Mouse (Mus musculus) midbrain, postnatal 0 days (tissue): ENCODE results near the gene Sec62. TPM values are rescaled to one million over a fixed set of nuclear protein-coding genes. Genes with fewer than 3 reads are reported as not detected.

Source experiments
- ATAC-seq: fragments of 200-750 bp; cut with Nextera tagmentation; 2 replicates; pipeline ENCODE4 v1.8.0; 2017; ENCODE audit warnings: moderate number of reproducible peaks, mild to moderate bottlenecking, moderate TSS enrichment, moderate library complexity; ENCODE audit not compliant: low FRiP score
- DNase-seq: peaks from one replicate; pipeline ENCODE4 v3.0.0-alpha.2; 2015; ENCODE audit warnings: low spot score
- H3K27ac ChIP-seq: fragments of 300-500 bp; sonication (generic); 2 replicates; pipeline ENCODE4 v1.5.1; 2014; ENCODE audit warnings: low read depth, mild to moderate bottlenecking, low read length, mixed read lengths
- H3K27me3 ChIP-seq: fragments of 300-500 bp; sonication (generic); 2 replicates; pipeline ENCODE4 v1.6.1; 2014; ENCODE audit warnings: low read length, control low read depth, mixed read lengths; ENCODE audit not compliant: insufficient read depth
- H3K36me3 ChIP-seq: fragments of 300-500 bp; sonication (generic); 2 replicates; pipeline ENCODE4 v1.6.1; 2014; ENCODE audit warnings: low read length, control low read depth, mixed read lengths; ENCODE audit not compliant: insufficient read depth
- H3K4me1 ChIP-seq: fragments of 300-500 bp; sonication (generic); 2 replicates; pipeline ENCODE4 v1.6.1; 2014; ENCODE audit warnings: mild to moderate bottlenecking, control low read depth, antibody characterized with exemption, low read length, mixed read lengths; ENCODE audit not compliant: insufficient read depth
- H3K4me2 ChIP-seq: fragments of 300-500 bp; sonication (generic); 2 replicates; pipeline ENCODE4 v1.6.1; 2014; ENCODE audit warnings: low read depth, mild to moderate bottlenecking, low read length, mixed read lengths; ENCODE audit not compliant: poor library complexity, severe bottlenecking
- H3K4me3 ChIP-seq: fragments of 300-500 bp; sonication (generic); 2 replicates; pipeline ENCODE4 v1.5.1; 2014; ENCODE audit warnings: low read depth, mild to moderate bottlenecking, low read length, moderate library complexity
- H3K9ac ChIP-seq: fragments of 300-500 bp; sonication (generic); replicated peaks from 2 replicates; pipeline ENCODE4 v1.6.1; 2014; ENCODE audit warnings: mild to moderate bottlenecking, low read length, moderate library complexity, mixed read lengths; ENCODE audit not compliant: poor library complexity, severe bottlenecking
- H3K9me3 ChIP-seq: fragments of 300-500 bp; sonication (generic); 2 replicates; pipeline ENCODE4 v1.6.1; 2016; ENCODE audit warnings: low read length, control low read depth
- CTCF ChIP-seq: IDR thresholded peaks from 2 replicates; pipeline ENCODE4 v1.5.1; 2016; ENCODE audit warnings: antibody characterized with exemption, mild to moderate bottlenecking
- WGBS: fragments of 180-500 bp; shearing (Covaris S2); extraction: QIAGEN DNeasy Blood & Tissue Kit; methylation state at CpG from one replicate; pipeline ENCODE4 v1.1.7; 2014; 5-methylcytosine and 5-hydroxymethylcytosine counted together
- polyA plus RNA-seq: library from polyadenylated mRNA; unstranded; fragments of >200 nt; fragmentation: Nextera tagmentation; extraction: Ambion mirVana; gene quantifications from 2 replicates; pipeline ENCODE4 v1.2.1, GENCODE M21; 2015
- total RNA-seq: library from RNA; depleted of rRNA; stranded (reverse); fragments of >200 nt; gene quantifications from 2 replicates; pipeline ENCODE4 v1.2.3, GENCODE M21; 2014

Gene Sec62
- total and polyA plus RNA-seq, 2 experiments from 2014 or later: 58.6 to 129 TPM

GRCm38 (mm10) chr3:30818630-30819125 lies 26.0 kb downstream of the Sec62 start:
- H3K36me3 ChIP-seq: peaks cover 26% of the 10 kb centered on the region
- no peaks in the 10 kb centered on the region for H3K9me3 ChIP-seq
- H3K27ac ChIP-seq: no peak overlapping the region
- H3K4me2 ChIP-seq: no peak overlapping the region
- no peak overlapping the region for H3K4me3 ChIP-seq
- no peak for DNase-seq
- ATAC-seq: no peak
- no peaks in the 10 kb centered on the region for H3K4me1 ChIP-seq
- H3K9ac ChIP-seq: no peak overlapping the region
- no peak for TF ChIP-seq CTCF
- WGBS: 97% methylated on average over 16 of the region's 16 CpGs
- H3K27me3 ChIP-seq: no peaks in the 10 kb centered on the region

- Histone ChIP-seq H3K4me3 (no peak overlapping the region), H3K36me3 (peaks cover 22% of the 10 kb centered on the region), H3K9me3 (no peaks in the 10 kb centered on the region), H3K9ac (no peak overlapping the region), H3K27ac (no peak overlapping the region), H3K4me1 (no peaks in the 10 kb centered on the region), H3K27me3 (no peaks in the 10 kb centered on the region), H3K4me2 (no peak overlapping the region)
- ATAC-seq (no peak), DNase-seq (no peak)
- no peak for TF ChIP-seq CTCF
- WGBS: 94% methylated on average over 8 of the region's 8 CpGs
Observed at GRCm38 (mm10) chr3:30822163-30822562, 29.5 kb downstream of the Sec62 start.

- TF ChIP-seq CTCF: no peak
- no peak overlapping the region for H3K27ac ChIP-seq
- no peak overlapping the region for H3K4me3 ChIP-seq
- ATAC-seq: no peak
- H3K36me3 ChIP-seq: peaks cover 7% of the 10 kb centered on the region; the same call in 1 of the 2 replicates
- no peaks in the 10 kb centered on the region for H3K27me3 ChIP-seq
- H3K4me2 ChIP-seq: no peak overlapping the region
- WGBS: over 99% methylated on average over 5 of the region's 5 CpGs
- H3K4me1 ChIP-seq: no peaks in the 10 kb centered on the region
- DNase-seq: no peak
- H3K9me3 ChIP-seq: no peaks in the 10 kb centered on the region
- H3K9ac ChIP-seq: no peak overlapping the region
Observed at GRCm38 (mm10) chr3:30826069-30826468, 33.4 kb downstream of the Sec62 start.

GRCm38 (mm10) chr3:30831848-30832606 lies 39.4 kb downstream of the Sec62 start:
- Histone ChIP-seq H3K4me1 (no peaks in the 10 kb centered on the region), H3K9ac (no peak overlapping the region), H3K36me3 (no peaks in the 10 kb centered on the region), H3K27ac (no peak overlapping the region), H3K4me3 (no peak overlapping the region), H3K9me3 (no peaks in the 10 kb centered on the region), H3K27me3 (no peaks in the 10 kb centered on the region), H3K4me2 (no peak overlapping the region)
- DNase-seq (no peak), ATAC-seq (no peak)
- WGBS: 81% methylated on average over 15 of the region's 15 CpGs
- TF ChIP-seq CTCF: no peak

- Histone ChIP-seq H3K27me3 (no peaks in the 10 kb centered on the region), H3K4me1 (no peaks in the 10 kb centered on the region), H3K4me3 (no peak overlapping the region), H3K4me2 (no peak overlapping the region), H3K9ac (no peak overlapping the region), H3K36me3 (no peaks in the 10 kb centered on the region), H3K27ac (no peak overlapping the region), H3K9me3 (no peaks in the 10 kb centered on the region; the same call in 1 of the 2 replicates)
- ATAC-seq: no peak
- TF ChIP-seq CTCF: 0 out of 2 replicates have a peak, but pooled peaks have one; percentile 7
- DNase-seq: no peak
- 89% methylated on average over 3 of the region's 3 CpGs for WGBS
Observed at GRCm38 (mm10) chr3:30833254-30833653, 40.6 kb downstream of the Sec62 start.

- no peak overlapping the region for H3K4me3 ChIP-seq
- TF ChIP-seq CTCF: no peak
- no peak overlapping the region for H3K4me2 ChIP-seq
- no peak for DNase-seq
- H3K4me1 ChIP-seq: no peaks in the 10 kb centered on the region
- no peak overlapping the region for H3K27ac ChIP-seq
- no peaks in the 10 kb centered on the region for H3K27me3 ChIP-seq
- no peak for ATAC-seq
- no peaks in the 10 kb centered on the region for H3K36me3 ChIP-seq
- 46% methylated on average over 2 of the region's 2 CpGs for WGBS
- no peak overlapping the region for H3K9ac ChIP-seq
- no peaks in the 10 kb centered on the region for H3K9me3 ChIP-seq
Observed at GRCm38 (mm10) chr3:30845755-30846154, 53.1 kb downstream of the Sec62 start.
